Mouse (Mus musculus) 416B (cell line): ENCODE data around the gene Trim56.
A peak's percentile ranks its signal among the peaks of the same experiment; 100 is the strongest.

Source experiments
- DNase-seq: peaks from one replicate; pipeline ENCODE4 v3.0.0; 2011; ENCODE audit warnings: low read depth

Trim56 gene

GRCm38 (mm10) chr5:137075726-137076125, 40.3 kb downstream of the Trim56 start:
- DNase-seq = peak; percentile 83

GRCm38 (mm10) chr5:137074191-137074651, 41.8 kb downstream of the Trim56 start:
- DNase-seq = no peak

- no peak for DNase-seq
Measured at GRCm38 (mm10) chr5:137073141-137073540, 42.9 kb downstream of the Trim56 start.

- peak; percentile 53 for DNase-seq
Measured at GRCm38 (mm10) chr5:137072079-137072960, 43.7 kb downstream of the Trim56 start, which contains the start of gene Serpine1. Gene Serpine1, minus strand, starts transcription at chr5:137072268.

DNA sequence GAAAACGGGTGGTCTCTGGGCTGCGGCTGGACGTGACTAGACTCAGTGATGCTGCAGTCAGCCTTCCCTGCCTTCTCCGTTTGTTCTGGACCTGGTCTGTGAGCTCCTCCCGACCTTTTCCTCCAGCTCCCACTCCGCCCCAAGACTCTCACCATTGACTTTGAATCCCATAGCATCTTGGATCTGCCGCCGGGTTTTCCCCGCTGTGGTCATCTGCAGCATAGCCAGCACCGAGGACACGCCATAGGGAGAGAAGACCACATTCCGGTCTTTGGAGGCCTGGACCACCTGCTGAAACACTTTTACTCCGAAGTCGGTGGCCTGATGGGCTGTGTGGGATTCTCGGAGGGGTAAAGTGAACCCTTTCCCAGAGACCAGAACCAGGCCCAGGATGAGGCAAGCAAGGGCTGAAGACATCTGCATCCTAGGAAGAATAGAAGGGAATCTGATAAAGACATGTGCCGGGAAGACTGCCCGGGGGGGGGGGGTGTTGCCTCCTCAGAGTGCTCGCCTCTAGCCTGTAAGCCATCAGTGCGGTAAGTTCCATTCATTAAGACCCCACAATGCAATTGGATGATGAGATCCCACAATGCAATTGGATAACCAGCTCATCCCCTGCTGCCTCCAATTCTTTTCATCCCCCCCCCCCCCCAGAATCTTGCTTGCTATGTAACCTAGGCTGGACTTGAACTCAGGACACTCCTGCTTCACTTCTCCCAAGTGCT, 45.0 kb downstream of the Trim56 start:
- DNase-seq = no peak

DNA sequence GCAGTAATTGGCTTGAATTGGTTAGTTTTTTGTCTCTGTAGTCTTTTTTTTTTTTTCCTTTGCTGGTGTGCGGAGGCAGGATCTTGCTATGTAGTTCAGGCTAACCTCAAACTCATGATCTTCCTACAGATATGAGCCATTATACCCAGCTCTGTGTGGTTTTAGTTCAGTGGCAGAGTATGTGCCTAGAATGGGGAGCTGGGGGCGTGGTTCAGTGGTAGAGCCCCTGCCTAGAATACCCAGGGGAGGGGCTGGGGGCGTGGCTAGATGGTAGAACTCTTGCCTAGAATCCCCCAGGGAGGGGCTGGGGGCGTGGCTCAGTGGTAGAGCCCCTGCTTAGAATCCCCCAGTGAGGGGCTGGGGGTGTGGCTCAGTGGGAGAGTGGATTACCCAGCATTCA, 47.3 kb downstream of the Trim56 start:
- peak; percentile 83 for DNase-seq

DNA sequence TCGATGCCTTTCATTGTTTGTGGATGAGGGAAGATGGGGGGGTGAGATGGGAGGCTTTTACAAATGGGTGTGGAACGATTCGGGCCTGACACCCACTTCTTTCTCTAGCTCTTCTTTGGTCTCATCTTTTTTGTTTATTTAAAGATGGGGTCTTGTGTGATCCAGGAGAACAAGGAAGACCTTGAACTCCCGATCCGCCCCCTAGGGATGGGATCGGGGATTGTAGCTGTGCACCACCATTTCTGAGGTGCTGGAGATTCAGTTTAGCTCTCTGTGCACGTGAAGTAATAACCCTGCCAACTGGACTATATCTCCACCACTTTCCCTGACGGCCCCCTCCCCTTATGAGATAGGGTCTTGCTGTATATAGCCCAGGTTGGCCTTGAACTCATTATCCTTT, 50.1 kb downstream of the Trim56 start:
- DNase-seq = no peak

GRCm38 (mm10) chr5:137065454-137065853, 50.6 kb downstream of the Trim56 start:
- DNase-seq = peak; percentile 54

DNA sequence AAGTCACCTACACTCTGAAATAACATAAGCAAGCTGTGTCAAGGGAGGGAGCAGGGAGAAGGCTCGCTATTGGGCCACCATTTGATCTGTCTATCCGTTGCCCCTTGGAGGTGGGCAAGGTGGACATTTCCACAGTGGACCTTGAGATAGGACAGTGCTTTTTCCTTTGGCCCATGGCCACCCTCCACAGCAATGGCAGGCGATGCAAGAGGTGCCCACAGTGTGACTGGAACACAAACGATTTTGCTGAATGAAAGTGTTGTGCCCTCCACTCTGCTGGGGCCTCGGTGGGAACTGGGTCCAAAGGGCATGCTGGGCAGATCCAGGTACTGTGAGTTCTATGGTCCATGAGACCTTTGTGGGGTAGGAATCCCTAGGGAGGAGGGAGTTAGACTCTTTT, 53.4 kb downstream of the Trim56 start:
- no peak for DNase-seq

- DNase-seq = peak; percentile 96
Measured at GRCm38 (mm10) chr5:137061809-137062481, 54.1 kb downstream of the Trim56 start.
